Mouse (Mus musculus): Measurements from ENCODE around the gene Cacna2d3.

The Cacna2d3 gene

DNA sequence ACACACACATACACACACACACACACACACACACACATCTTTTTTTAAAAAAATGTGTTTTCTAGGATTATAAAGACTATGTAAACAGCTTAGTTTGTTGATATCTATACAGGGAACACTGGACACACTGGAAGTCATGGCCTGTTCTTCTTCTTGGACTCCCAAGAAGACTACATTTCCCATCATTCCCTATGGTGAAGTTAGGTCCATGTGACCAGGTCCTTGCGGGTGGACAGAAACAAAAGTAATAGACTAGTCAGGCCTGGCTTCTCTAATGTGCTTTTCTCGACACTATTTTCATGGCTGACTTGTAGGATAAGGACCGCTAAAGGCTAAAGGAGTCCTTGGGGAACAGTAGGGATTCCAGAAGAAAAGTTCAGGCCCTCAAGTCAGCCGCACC is 78.4 kb downstream of the Cacna2d3 start:
- WGBS, result 86% methylated on average over 4 of the region's 4 CpGs

DNA sequence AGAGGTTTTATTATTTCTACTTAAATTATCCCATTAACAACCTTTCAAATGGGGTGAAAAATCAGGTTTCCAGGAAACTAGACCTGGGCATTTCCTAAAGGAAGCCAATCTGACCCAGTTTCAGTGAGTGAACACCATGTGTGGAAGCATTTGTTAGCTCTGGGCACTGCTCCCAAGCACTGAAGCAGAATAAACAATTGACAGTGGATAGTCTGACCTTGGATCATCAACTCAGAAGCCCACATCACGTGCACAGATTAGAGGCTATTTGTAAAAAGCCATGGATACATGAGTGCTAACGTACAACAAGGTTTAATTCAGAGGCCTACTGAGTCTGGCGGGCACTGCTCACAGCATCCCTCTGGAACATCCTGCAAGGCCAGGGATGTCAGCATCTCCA is 82.4 kb downstream of the Cacna2d3 start:
- WGBS, result 47% methylated on average over 3 of the region's 3 CpGs

DNA sequence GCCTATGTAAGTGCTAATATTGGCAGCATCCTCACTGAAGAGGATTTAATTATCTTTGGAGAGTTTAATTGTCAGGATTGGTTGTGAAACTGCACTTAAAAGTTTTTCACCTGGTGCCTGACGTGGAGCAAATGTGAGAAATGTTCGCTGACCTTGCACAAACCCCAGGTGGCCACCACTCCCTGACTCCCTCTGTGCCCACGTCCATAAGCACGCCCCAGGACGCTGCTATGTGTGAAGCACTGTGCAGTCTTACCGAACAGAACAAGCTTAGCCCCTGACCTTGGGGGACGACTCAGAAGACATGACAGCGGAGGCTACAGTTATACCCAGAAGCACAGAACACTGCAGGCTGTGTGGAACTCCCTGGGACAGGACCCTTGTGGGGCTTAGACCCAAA is 93.5 kb downstream of the Cacna2d3 start:
- 88% methylated on average over 8 of the region's 8 CpGs for WGBS

- 73% methylated on average over 5 of the region's 5 CpGs for WGBS
These were observed 109.2 kb downstream of the Cacna2d3 start for GRCm38 (mm10) chr14:29612436-29612835.

- WGBS, result 71% methylated on average over 6 of the region's 6 CpGs
These were observed 112.9 kb downstream of the Cacna2d3 start for GRCm38 (mm10) chr14:29608761-29609160.

DNA sequence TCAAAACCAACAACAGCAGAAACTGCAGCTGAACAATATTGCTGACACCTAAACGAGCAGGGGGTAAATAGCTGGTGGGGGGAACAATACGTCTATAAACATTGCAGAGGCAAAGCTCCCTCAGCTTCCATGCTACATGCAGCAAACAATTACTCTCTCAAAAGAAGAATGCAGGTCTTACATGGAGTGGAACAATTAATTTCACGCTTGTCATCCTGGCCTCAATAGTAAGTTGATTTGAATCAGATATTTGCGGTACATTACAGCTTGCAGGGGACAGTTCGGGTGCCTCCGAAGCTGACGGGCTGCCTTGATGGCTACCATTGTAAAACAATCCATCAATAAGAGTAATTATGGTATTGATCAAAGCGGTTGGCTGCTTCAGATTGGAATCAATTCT is 122.2 kb downstream of the Cacna2d3 start:
- WGBS, result 80% methylated on average over 8 of the region's 8 CpGs

- WGBS, result 78% methylated on average over 4 of the region's 4 CpGs
These were observed 128.8 kb downstream of the Cacna2d3 start for GRCm38 (mm10) chr14:29592896-29593295.

GRCm38 (mm10) chr14:29589628-29590027 is 132.0 kb downstream of the Cacna2d3 start:
- WGBS, result 92% methylated on average over 9 of the region's 9 CpGs

GRCm38 (mm10) chr14:29581961-29582360 is 139.7 kb downstream of the Cacna2d3 start:
- 48% methylated on average over 2 of the region's 2 CpGs for WGBS

DNA sequence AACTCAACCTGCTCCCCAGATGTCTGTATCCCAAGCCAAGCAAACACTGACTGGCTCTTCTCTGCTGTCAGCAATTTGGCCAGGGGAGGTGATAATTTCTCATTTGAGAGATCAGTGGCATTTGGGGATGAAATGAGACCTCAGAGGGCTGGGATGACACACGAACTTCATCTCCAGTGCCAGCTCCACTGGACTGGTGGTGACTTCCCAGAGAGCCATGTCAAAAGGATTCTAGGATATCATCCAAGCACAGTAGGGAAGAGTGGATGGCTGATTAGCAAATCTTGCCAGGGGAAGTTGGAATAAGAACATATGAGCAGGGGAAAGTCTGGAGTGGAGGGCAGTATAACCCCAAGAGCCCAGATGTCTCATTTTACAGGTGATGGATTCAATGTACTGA is 143.9 kb downstream of the Cacna2d3 start:
- WGBS, result 60% methylated on average over 1 of the region's 1 CpGs

- WGBS, result 41% methylated on average over 5 of the region's 5 CpGs
These were observed 146.1 kb downstream of the Cacna2d3 start for GRCm38 (mm10) chr14:29575551-29575950.

DNA sequence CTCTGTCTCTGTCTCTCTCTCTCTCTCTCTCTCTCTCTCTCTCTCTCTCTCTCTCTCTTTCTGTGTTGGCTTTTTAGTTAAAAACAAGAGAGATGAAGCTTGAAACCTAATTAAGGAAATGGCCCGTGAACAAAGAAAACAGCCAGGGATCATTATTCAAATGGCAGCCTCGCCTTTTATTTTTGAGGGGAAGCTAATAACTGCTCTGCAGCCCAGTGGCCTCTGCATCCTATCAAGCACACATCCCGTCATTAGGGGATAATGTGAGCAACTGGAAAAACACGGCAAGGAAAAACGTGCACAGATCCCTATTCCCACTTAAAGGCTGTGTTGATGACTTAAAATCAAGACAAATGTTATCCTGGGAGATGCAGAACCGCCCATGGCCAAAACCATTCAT is 159.0 kb downstream of the Cacna2d3 start:
- 58% methylated on average over 6 of the region's 6 CpGs for WGBS

DNA sequence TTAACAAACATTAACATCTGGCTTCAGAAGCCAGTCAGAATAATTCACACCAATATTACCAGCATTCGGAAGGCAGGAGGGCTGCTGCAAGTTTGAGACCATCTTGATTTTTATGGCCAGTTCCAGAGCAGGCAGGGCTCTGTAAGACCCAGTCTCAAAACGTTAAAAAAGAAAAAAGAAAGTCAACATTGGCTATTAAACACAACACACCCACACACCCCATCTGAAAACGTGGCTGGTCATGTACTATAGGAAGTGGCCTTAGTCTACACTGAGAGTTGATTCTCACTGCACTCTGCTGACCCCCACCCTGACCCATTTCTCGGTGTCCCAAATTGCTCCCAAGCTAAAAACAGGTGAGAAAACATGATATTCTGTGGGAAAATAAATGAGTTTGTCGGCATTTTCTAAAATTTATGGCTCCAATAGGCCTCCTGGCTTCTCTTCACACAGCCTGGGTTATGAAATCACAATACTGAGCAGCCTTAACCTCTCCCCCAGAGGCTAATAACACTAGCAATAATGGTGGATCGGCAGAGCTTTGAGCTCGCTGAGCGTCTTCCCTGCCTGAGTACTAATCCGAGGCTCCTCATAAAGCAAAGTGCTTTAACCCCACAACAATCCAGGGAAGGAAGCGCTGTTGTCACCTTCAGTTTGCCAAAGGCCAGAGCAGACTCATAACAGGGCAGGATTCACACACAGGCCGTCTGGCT is 160.4 kb downstream of the Cacna2d3 start:
- WGBS, result 75% methylated on average over 11 of the region's 11 CpGs

- WGBS, result 81% methylated on average over 8 of the region's 8 CpGs
These were observed 163.2 kb downstream of the Cacna2d3 start for GRCm38 (mm10) chr14:29558440-29558839.

DNA sequence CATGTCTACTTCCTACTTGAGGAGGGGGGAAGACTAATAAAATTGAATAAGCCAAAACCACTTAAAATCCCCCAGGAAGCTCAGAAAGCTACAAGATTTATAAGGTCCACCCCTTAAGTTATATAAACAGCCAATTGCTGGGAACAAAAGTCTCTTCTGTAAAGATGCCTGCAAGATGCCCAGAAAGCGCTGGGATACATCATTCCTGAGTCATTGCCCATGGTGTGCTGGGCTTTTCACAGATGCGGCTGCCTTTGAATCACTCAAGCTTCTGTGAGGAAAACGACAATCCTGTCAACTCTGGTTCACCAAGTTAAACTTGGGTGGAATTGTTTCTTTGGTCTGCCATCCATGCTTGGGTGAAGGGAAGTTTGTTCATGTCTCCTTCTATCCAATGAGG is 165.5 kb downstream of the Cacna2d3 start:
- 63% methylated on average over 3 of the region's 3 CpGs for WGBS

DNA sequence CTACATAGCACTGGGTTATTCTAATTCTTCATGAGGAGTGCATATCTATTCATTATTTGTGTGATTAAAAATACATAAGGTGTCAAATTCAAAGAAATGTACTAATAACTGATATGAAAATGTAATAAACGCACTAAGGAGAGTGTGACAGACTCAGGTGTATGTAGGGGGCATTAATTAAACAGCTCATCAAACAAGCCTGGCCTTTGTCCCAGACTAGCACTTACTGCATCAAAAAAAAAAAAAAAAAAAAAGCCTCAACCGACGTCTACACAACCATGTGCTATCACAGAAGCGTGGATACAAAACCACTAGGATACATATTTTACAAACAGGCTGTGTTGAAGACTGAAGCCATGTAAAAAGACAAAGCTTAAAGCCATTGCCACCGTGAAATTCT is 169.2 kb downstream of the Cacna2d3 start:
- 74% methylated on average over 5 of the region's 5 CpGs for WGBS

DNA sequence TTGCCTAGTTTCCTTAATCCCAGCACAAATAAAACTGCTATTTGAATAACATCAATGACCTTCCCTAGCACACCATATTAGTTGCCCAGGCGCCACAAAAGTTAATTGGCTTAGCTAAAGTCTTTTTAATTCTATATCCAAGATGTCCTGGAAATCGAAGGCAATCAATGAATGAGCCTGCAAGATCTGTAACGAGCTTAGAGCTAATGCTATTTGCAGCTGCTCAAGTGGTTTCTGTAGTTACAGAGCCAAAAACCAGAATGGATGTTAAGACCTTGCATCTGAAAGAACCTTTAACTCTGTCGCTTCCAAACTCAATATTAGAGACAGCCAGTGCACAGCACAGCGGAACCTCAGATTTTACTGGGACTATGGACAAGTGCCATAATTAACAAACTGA is 173.0 kb downstream of the Cacna2d3 start:
- 62% methylated on average over 5 of the region's 5 CpGs for WGBS

- WGBS, result 69% methylated on average over 3 of the region's 3 CpGs
These were observed 191.1 kb downstream of the Cacna2d3 start for GRCm38 (mm10) chr14:29530516-29530915.

DNA sequence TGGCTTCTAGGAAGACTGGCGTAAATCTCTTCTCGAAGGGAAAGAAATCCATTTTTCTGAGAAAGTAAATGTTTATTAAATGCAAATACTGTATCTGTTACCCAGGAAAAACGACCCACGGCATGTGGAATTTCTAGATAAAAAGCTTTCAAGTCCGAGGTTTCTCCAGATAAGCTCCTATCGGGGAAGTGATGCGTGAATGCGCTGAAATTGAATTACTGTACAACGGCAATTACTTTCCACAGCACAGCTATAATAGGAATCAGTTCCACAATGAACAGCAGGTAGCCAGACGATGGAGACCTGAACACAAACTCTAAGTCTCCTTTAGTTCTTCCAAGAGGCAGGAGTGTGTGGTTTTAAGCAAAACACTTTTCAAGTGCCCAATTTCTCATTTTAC is 193.0 kb downstream of the Cacna2d3 start:
- 63% methylated on average over 10 of the region's 10 CpGs for WGBS

GRCm38 (mm10) chr14:29519751-29520669 is 201.7 kb downstream of the Cacna2d3 start:
- WGBS, result 39% methylated on average over 7 of the region's 7 CpGs

- WGBS, result 33% methylated on average over 5 of the region's 5 CpGs
These were observed 219.0 kb downstream of the Cacna2d3 start for GRCm38 (mm10) chr14:29502667-29503066.

GRCm38 (mm10) chr14:29498546-29499290 is 222.9 kb downstream of the Cacna2d3 start:
- 69% methylated on average over 8 of the region's 8 CpGs for WGBS

Data from cerebral cortex, adult 2 months (tissue).